Comparison of ENCODE assay signal across 10 mouse cellular contexts in the genomic region with DNA sequence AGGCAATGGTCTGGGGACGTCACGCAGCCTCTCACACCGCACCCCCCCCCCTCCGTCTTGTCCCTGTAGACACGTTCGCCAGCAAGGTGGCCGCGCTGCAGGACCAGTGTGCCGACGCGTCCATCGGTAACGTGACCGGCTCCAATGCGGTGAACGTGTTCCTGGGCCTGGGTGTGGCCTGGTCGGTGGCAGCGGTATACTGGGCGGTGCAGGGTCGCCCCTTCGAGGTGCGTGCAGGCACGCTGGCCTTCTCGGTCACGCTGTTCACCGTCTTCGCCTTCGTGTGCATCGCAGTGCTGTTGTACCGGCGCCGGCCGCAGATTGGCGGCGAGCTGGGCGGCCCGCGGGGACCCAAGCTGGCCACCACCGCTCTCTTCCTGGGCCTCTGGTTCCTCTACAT. TPM values are rescaled to one million over a fixed set of nuclear protein-coding genes. Genes with fewer than 3 reads are reported as not detected.
DNase-seq lines count a peak whose midpoint lies in the region; ATAC-seq lines count a peak whose summit lies in the region.
"Had no signal": no experiment of that assay in that cellular context is flagged by ENCODE, and none has a peak within 500 bp of the region (broad histone marks: within the 10 kb centered on the region; RNA-seq: fewer than 3 reads in every experiment).

No protein-coding gene starts in this region.

- no peak for ATAC-seq in heart, embryonic 15.5 days (replicated peaks; ENCODE audit: insufficient number of reproducible peaks, insufficient read depth, low FRiP score, low read depth)
- ATAC-seq in common myeloid progenitor, adult 5-6 weeks (replicated peaks; ENCODE audit: low read depth, poor library complexity, severe bottlenecking), result peak; percentile 13; the same call in 1 of the 2 replicates
- no peak for ATAC-seq in forebrain, embryonic 16.5 days
- 0 out of 2 replicates have a peak, but pooled peaks have one; percentile 38 for ATAC-seq in midbrain, embryonic 12.5 days (ENCODE audit: low FRiP score, low read depth)

- H3K27me3 ChIP-seq in heart, embryonic 15.5 days, result peaks cover 25% of the 10 kb centered on the region
- H3K27me3 ChIP-seq in forebrain, embryonic 16.5 days (replicated peaks; ENCODE audit: control insufficient read depth, insufficient read depth, low read length), result peaks cover 2% of the 10 kb centered on the region; the same call in 1 of the 2 replicates
- peaks cover 45% of the 10 kb centered on the region for H3K27me3 ChIP-seq in midbrain, embryonic 12.5 days

- no peak overlapping the region; the same call in 1 of the 2 replicates for H3K9ac ChIP-seq in heart, embryonic 15.5 days
- H3K9ac ChIP-seq in forebrain, embryonic 16.5 days (replicated peaks; ENCODE audit: low read depth, low read length), result no peak overlapping the region
- H3K9ac ChIP-seq in midbrain, embryonic 12.5 days (replicated peaks), result no peak overlapping the region

- H3K27ac ChIP-seq in heart, embryonic 15.5 days, result no peak overlapping the region
- H3K27ac ChIP-seq in forebrain, embryonic 16.5 days (ENCODE audit: low read length), result no peak overlapping the region
- no peak overlapping the region for H3K27ac ChIP-seq in midbrain, embryonic 12.5 days (replicated peaks)
- H3K27ac ChIP-seq: macrophage had no signal

- peak overlapping the region; percentile 51 for H3K4me2 ChIP-seq in heart, embryonic 15.5 days
- peak overlapping the region; percentile 29 for H3K4me2 ChIP-seq in forebrain, embryonic 16.5 days (ENCODE audit: low read length)
- H3K4me2 ChIP-seq in midbrain, embryonic 12.5 days (replicated peaks), result peak overlapping the region; percentile 36

- H3K4me1 ChIP-seq in heart, embryonic 15.5 days (replicated peaks), result peaks cover 19% of the 10 kb centered on the region
- peaks cover 6% of the 10 kb centered on the region; the same call in 1 of the 2 replicates for H3K4me1 ChIP-seq in forebrain, embryonic 16.5 days (replicated peaks; ENCODE audit: control insufficient read depth, insufficient read depth, low read length)
- 0 out of 2 replicates have a peak, but pooled peaks cover 6% of the 10 kb centered on the region for H3K4me1 ChIP-seq in midbrain, embryonic 12.5 days

- no peak for DNase-seq in heart, adult 9 months (ENCODE audit: low spot score in 2 of 2)
- DNase-seq in natural killer cell, adult 2 months (ENCODE audit: low spot score in 2 of 2), result no peak
- no peak for DNase-seq in left cerebral cortex, postnatal 36 days (ENCODE audit: low spot score in 2 of 2)
- DNase-seq in adrenal gland, adult (ENCODE audit: inconsistent age in 2 of 2, low spot score in 1 of 2), result no peak
- DNase-seq: kidney, postnatal 10 days had no signal

- 7% methylated on average over 39 of the region's 39 CpGs for WGBS in heart, embryonic 15.5 days
- 8% methylated on average over 39 of the region's 39 CpGs for WGBS in forebrain, embryonic 16.5 days
- WGBS in midbrain, embryonic 12.5 days, result 11% methylated on average over 39 of the region's 39 CpGs

- H3K9me3 ChIP-seq in heart, embryonic 15.5 days (replicated peaks), result no peaks in the 10 kb centered on the region
- no peaks in the 10 kb centered on the region for H3K9me3 ChIP-seq in forebrain, embryonic 16.5 days (ENCODE audit: control insufficient read depth, low read length)
- H3K9me3 ChIP-seq in midbrain, embryonic 12.5 days, result no peaks in the 10 kb centered on the region

- intact Hi-C loops in left cerebral cortex, postnatal 36 days (cut with DNase I), result loop anchor here (5.0 to 10.0 kb wide), 2 partner anchors 36 to 174 kb away; no protein-coding TSS in a partner anchor

- no peaks in the 10 kb centered on the region for H3K36me3 ChIP-seq in heart, embryonic 15.5 days
- no peaks in the 10 kb centered on the region for H3K36me3 ChIP-seq in forebrain, embryonic 16.5 days (ENCODE audit: control insufficient read depth, insufficient read depth)
- H3K36me3 ChIP-seq in midbrain, embryonic 12.5 days, result no peaks in the 10 kb centered on the region

- peak overlapping the region; percentile 15; the same call in 1 of the 2 replicates for H3K4me3 ChIP-seq in heart, embryonic 15.5 days
- no peak overlapping the region; the same call in 1 of the 2 replicates for H3K4me3 ChIP-seq in forebrain, embryonic 16.5 days (replicated peaks; ENCODE audit: low read length)
- H3K4me3 ChIP-seq in midbrain, embryonic 12.5 days, result peak overlapping the region; percentile 21

RNA-seq across cellular contexts. Expression of a gene that starts 16.2 kb away (rescaled TPM):
- 14.3 and 20.0 TPM in 2 replicates for polyA plus RNA-seq in heart, embryonic 15.5 days (2015; fragmentation: Nextera tagmentation; extraction: Ambion mirVana)
- not detected in 2 replicates for total RNA-seq in common myeloid progenitor, adult 5-6 weeks (2017)
- polyA plus RNA-seq in forebrain, embryonic 16.5 days (2015; fragmentation: Nextera tagmentation; extraction: Ambion mirVana), result 99.6 and 118 TPM in 2 replicates
- 123 and 128 TPM in 2 replicates for polyA plus RNA-seq in midbrain, embryonic 12.5 days (2016; fragmentation: Nextera tagmentation; extraction: Ambion mirVana)
- total RNA-seq in left cerebral cortex, postnatal 36 days (2021), result 10 to 100 TPM; 37.3 to 40.9 TPM

RNA-seq across cellular contexts. Expression of a gene that starts 29.1 kb away (rescaled TPM):
- 0.13 TPM in 2 replicates for polyA plus RNA-seq in heart, embryonic 15.5 days (2015; fragmentation: Nextera tagmentation; extraction: Ambion mirVana)
- total RNA-seq in common myeloid progenitor, adult 5-6 weeks (2017), result 0.09 TPM in 1 of 2 replicates, not detected in the other
- 0.72 and 1.1 TPM in 2 replicates for polyA plus RNA-seq in forebrain, embryonic 16.5 days (2015; fragmentation: Nextera tagmentation; extraction: Ambion mirVana)
- 0.48 and 0.55 TPM in 2 replicates for polyA plus RNA-seq in midbrain, embryonic 12.5 days (2016; fragmentation: Nextera tagmentation; extraction: Ambion mirVana)
- total RNA-seq in left cerebral cortex, postnatal 36 days (2021), result 100 to 1,000 TPM; 242 to 273 TPM
- polyA plus RNA-seq: macrophage had no signal

RNA-seq across cellular contexts. Expression of a gene that starts 39.0 kb away (rescaled TPM):
- 29.9 and 35.0 TPM in 2 replicates for polyA plus RNA-seq in heart, embryonic 15.5 days (2015; fragmentation: Nextera tagmentation; extraction: Ambion mirVana)
- total RNA-seq in common myeloid progenitor, adult 5-6 weeks (2017), result 6.5 and 6.8 TPM in 2 replicates
- polyA plus RNA-seq in forebrain, embryonic 16.5 days (2015; fragmentation: Nextera tagmentation; extraction: Ambion mirVana), result 40.9 and 53.2 TPM in 2 replicates
- 31.5 and 32.3 TPM in 2 replicates for polyA plus RNA-seq in midbrain, embryonic 12.5 days (2016; fragmentation: Nextera tagmentation; extraction: Ambion mirVana)
- 10 to 100 TPM; 40.9 to 44.9 TPM for total RNA-seq in left cerebral cortex, postnatal 36 days (2021)

Comparison
In these comparisons a context has a peak if more than half of its experiments do, and no peak if none do; other contexts are left out.
1. ATAC-seq: peak in common myeloid progenitor, adult 5-6 weeks (single experiment) and midbrain, embryonic 12.5 days (single experiment); none in heart, embryonic 15.5 days (single experiment) and forebrain, embryonic 16.5 days (single experiment).
2. Peak in every context shown above with its lines, with median percentiles within 50 percentile points of each other: H3K4me2 ChIP-seq.